Mouse (Mus musculus) stomach, postnatal 0 days (tissue): ENCODE data around the gene Ccdc148. TPM values are rescaled to one million over a fixed set of nuclear protein-coding genes. Genes with fewer than 3 reads are reported as not detected.
A peak's percentile ranks its signal among the peaks of the same experiment; 100 is the strongest.

Experiments used
- ATAC-seq: fragments of 200-750 bp; cut with Nextera tagmentation; 2 replicates; pipeline ENCODE4 v1.8.0; 2017; ENCODE audit not compliant: low FRiP score, low TSS enrichment
- DNase-seq: peaks from one replicate; pipeline ENCODE4 v3.0.0-alpha.2; 2016; ENCODE audit warnings: low spot score
- H3K27ac ChIP-seq: fragments of 300-500 bp; sonication (generic); replicated peaks from 2 replicates; pipeline ENCODE4 v1.5.1; 2014; ENCODE audit warnings: mild to moderate bottlenecking, control low read depth
- H3K27me3 ChIP-seq: fragments of 300-500 bp; sonication (generic); 2 replicates; pipeline ENCODE4 v1.6.1; 2014; ENCODE audit warnings: low read length; ENCODE audit not compliant: control insufficient read depth, insufficient read depth
- H3K36me3 ChIP-seq: fragments of 300-500 bp; sonication (generic); 2 replicates; pipeline ENCODE4 v1.6.1; 2014; ENCODE audit warnings: low read length, mixed read lengths; ENCODE audit not compliant: control insufficient read depth, insufficient read depth
- H3K4me1 ChIP-seq: fragments of 300-500 bp; sonication (generic); replicated peaks from 2 replicates; pipeline ENCODE4 v1.6.1; 2014; ENCODE audit warnings: antibody characterized with exemption; ENCODE audit not compliant: control insufficient read depth, insufficient read depth
- H3K4me2 ChIP-seq: fragments of 300-500 bp; sonication (generic); replicated peaks from 2 replicates; pipeline ENCODE4 v1.6.1; 2014; ENCODE audit warnings: low read depth, mild to moderate bottlenecking, control low read depth, moderate library complexity
- H3K4me3 ChIP-seq: fragments of 300-500 bp; sonication (generic); 2 replicates; pipeline ENCODE4 v1.5.1; 2014; ENCODE audit warnings: low read depth, low read length, control low read depth
- H3K9ac ChIP-seq: fragments of 300-500 bp; sonication (generic); 2 replicates; pipeline ENCODE4 v1.6.1; 2014; ENCODE audit warnings: mild to moderate bottlenecking, low read length, control low read depth, mixed read lengths
- H3K9me3 ChIP-seq: fragments of 300-500 bp; sonication (generic); 2 replicates; pipeline ENCODE4 v1.6.1; 2016; ENCODE audit warnings: low read length; ENCODE audit not compliant: control insufficient read depth
- CTCF ChIP-seq: IDR thresholded peaks from 2 replicates; pipeline ENCODE4 v1.5.1; 2016; ENCODE audit warnings: antibody characterized with exemption, low read depth, mild to moderate bottlenecking, moderate library complexity
- EP300 ChIP-seq: optimal IDR thresholded peaks from 2 replicates; pipeline ENCODE3; 2016; ENCODE audit warnings: antibody characterized with exemption
- WGBS: fragments of 180-500 bp; shearing (Covaris S2); extraction: QIAGEN DNeasy Blood & Tissue Kit; methylation state at CpG from one replicate; pipeline ENCODE4 v1.1.7; 2014; 5-methylcytosine and 5-hydroxymethylcytosine counted together
- polyA plus RNA-seq: library from polyadenylated mRNA; unstranded; fragments of >200 nt; fragmentation: Nextera tagmentation; extraction: Ambion mirVana; gene quantifications from 2 replicates; pipeline ENCODE4 v1.2.1, GENCODE M21; 2015

Ccdc148 gene
- polyA plus RNA-seq, 1 experiment from 2014 or later, result 0.47 TPM

DNA sequence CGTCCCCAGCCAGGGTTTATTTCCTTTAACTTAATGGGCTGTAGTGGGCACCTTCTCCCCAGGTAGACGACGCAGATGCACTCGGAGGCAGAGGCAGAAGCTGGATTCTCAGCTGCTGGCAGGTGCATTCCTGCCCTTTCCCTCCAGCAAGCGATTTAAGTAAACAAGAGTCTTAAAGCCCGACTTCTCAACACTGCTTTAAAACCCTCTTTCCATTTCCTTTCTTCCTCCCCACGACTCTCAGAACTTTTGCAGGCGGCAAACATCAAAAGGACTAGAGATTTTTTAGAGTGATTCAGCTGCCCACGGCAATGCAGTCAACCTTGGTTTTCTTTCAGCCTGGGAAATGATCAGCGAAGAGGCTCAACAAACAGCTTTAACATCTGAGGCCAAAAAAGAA lies 316.0 kb downstream of the Ccdc148 start:
- Histone ChIP-seq H3K27ac (no peak overlapping the region), H3K4me3 (no peak overlapping the region), H3K27me3 (no peaks in the 10 kb centered on the region), H3K36me3 (no peaks in the 10 kb centered on the region), H3K4me2 (peak overlapping the region; percentile 21; the same call in 1 of the 2 replicates), H3K4me1 (0 out of 2 replicates have a peak, but pooled peaks cover 3% of the 10 kb centered on the region), H3K9me3 (no peaks in the 10 kb centered on the region), H3K9ac (no peak overlapping the region)
- TF ChIP-seq CTCF (no peak), EP300 (no peak)
- 8% methylated on average over 10 of the region's 10 CpGs for WGBS
- ATAC-seq (no peak), DNase-seq (no peak)

- DNase-seq, result peak; percentile 39
- TF ChIP-seq CTCF (no peak), EP300 (no peak)
- no peaks in the 10 kb centered on the region for H3K36me3 ChIP-seq
- 0 out of 2 replicates have a peak, but pooled peaks cover 3% of the 10 kb centered on the region for H3K4me1 ChIP-seq
- no peaks in the 10 kb centered on the region for H3K27me3 ChIP-seq
- no peak overlapping the region for H3K4me3 ChIP-seq
- H3K4me2 ChIP-seq, result no peak overlapping the region
- 56% methylated on average over 4 of the region's 4 CpGs for WGBS
- H3K9ac ChIP-seq, result no peak overlapping the region
- ATAC-seq, result peak; percentile 76; the same call in 1 of the 2 replicates
- no peaks in the 10 kb centered on the region for H3K9me3 ChIP-seq
- no peak overlapping the region for H3K27ac ChIP-seq
Observed at GRCm38 (mm10) chr2:58842443-58842842, 318.0 kb downstream of the Ccdc148 start.

- no peaks in the 10 kb centered on the region for H3K27me3 ChIP-seq
- no peak for ATAC-seq
- H3K4me3 ChIP-seq, result no peak overlapping the region
- no peaks in the 10 kb centered on the region for H3K36me3 ChIP-seq
- WGBS, result 48% methylated on average over 3 of the region's 3 CpGs
- 0 out of 2 replicates have a peak, but pooled peaks cover 3% of the 10 kb centered on the region for H3K4me1 ChIP-seq
- DNase-seq, result no peak
- H3K27ac ChIP-seq, result no peak overlapping the region
- no peak overlapping the region for H3K4me2 ChIP-seq
- TF ChIP-seq CTCF (no peak), EP300 (no peak)
- no peaks in the 10 kb centered on the region for H3K9me3 ChIP-seq
- no peak overlapping the region for H3K9ac ChIP-seq
Observed at GRCm38 (mm10) chr2:58841021-58841420, 319.5 kb downstream of the Ccdc148 start.

DNA sequence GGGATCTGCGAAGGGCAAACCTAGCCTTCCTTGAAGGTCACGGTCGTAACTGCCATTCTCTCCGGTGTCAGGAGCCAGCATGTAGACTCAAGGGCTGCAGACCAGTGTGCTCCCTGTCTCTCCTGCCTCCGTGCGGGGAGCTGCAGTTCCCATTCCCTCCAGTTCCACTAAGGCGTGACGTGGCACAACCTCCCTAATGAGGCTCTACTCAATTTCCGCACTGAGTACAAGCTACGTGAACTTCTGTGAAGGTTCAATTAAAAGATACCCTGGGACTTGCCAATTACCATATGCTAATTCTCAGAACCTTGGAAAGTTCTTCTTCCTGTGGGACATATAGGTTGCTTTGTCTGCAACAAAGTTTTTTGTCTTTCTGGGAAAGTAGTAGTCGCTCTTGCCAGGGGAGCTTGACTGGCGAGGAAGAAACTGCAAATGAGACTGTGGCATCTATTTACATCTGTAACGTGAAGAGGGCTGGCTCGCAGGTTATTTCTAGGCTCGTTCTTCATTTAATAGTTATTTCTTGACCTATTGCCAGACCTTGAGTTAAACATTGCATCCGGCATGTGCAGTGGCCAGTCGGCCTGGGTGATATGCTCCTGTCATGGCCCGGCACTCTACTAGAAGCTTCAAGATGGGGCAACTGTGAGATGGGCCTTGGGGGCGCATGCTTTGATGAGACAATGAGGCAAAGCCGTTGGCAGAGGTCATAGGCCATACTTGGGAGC lies 328.1 kb downstream of the Ccdc148 start:
- Histone ChIP-seq H3K36me3 (no peaks in the 10 kb centered on the region), H3K9me3 (no peaks in the 10 kb centered on the region), H3K4me3 (no peak overlapping the region), H3K27me3 (no peaks in the 10 kb centered on the region), H3K9ac (no peak overlapping the region), H3K4me2 (no peak overlapping the region), H3K4me1 (no peaks in the 10 kb centered on the region), H3K27ac (no peak overlapping the region)
- ATAC-seq, result no peak
- 93% methylated on average over 20 of the region's 20 CpGs for WGBS
- DNase-seq, result no peak
- TF ChIP-seq EP300, result no peak
- TF ChIP-seq CTCF, result no peak

DNA sequence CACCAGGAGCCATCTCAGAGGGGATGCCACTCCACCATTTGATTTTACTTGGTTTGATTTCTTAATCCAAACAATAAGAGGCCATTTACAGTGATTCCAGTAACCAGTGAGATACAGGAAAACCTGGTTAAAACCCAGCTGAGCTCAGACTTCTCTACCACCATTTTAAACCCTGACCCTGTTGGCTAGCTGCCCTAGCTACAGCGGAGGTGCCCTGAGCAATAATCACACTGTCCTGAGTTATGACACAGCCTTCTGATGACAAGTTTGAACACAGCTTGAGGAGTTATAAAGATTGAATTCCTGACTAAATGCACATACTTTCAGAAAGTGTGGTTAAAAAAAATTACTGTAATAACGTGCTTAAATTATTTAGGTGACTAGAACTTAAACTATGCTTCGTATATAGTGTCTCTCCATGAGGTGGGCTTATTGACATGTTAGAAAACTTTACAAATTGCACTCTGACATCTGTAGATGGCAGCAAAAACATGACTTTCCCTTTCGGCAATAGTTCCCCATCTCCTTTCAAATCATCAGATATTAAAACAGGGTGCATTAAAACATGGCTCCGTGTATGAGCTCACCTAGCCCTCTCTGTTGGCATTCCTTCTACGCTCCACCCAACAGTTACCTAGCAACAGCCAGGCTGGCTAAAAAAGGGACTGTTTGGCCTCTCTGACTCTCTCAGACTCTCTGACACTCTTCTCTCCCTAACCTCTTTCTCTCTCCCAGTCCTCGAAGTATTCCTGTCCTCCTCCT lies 330.3 kb downstream of the Ccdc148 start:
- no peak overlapping the region for H3K4me3 ChIP-seq
- 35% methylated on average over 7 of the region's 7 CpGs for WGBS
- TF ChIP-seq CTCF (peak; percentile 55), EP300 (no peak)
- no peaks in the 10 kb centered on the region for H3K9me3 ChIP-seq
- H3K9ac ChIP-seq, result no peak overlapping the region
- DNase-seq, result peak; percentile 54
- H3K4me2 ChIP-seq, result no peak overlapping the region
- peak overlapping the region; percentile 53 for H3K27ac ChIP-seq
- H3K36me3 ChIP-seq, result no peaks in the 10 kb centered on the region
- no peaks in the 10 kb centered on the region for H3K27me3 ChIP-seq
- no peaks in the 10 kb centered on the region for H3K4me1 ChIP-seq
- peak; percentile 88 for ATAC-seq
